ENCODE assay signal across 9 mouse cellular contexts in the genomic region with DNA sequence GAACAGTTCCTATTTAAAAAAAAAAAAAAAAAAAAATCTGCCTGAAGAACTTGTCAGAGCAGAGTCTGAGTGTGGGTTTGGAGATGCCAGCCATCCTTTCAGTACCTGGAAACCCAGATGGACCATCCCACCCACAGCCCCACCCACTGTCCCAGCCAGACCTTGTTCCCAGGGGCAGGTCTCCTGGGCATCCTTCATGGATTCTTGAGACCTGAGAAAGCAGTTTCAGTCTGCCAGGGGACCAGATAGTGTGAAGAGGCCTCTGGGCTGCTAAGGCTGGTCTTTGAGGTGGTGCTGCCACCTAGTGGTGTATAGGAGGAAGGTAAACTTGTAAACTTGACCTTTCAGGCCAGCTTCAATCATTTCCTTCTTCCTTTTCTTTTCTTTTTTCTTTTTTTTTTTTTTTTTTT. TPM values are rescaled to one million over a fixed set of nuclear protein-coding genes. Genes with fewer than 3 reads are reported as not detected.
A peak's percentile ranks its signal among the peaks of the same experiment; 100 is the strongest.
DNase-seq lines count a peak whose midpoint lies in the region; ATAC-seq and TF ChIP-seq lines count a peak whose summit lies in the region.
"Had no signal": no experiment of that assay in that cellular context is flagged by ENCODE, and none has a peak within 500 bp of the region (broad histone marks: within the 10 kb centered on the region; RNA-seq: fewer than 3 reads in every experiment).

No protein-coding gene starts in this region.

- no peak overlapping the region for H3K4me2 ChIP-seq in intestine, embryonic 14.5 days (ENCODE audit: low read length)
- H3K4me2 ChIP-seq in intestine, embryonic 16.5 days (ENCODE audit: low read depth, low read length), result no peak overlapping the region
- H3K4me2 ChIP-seq in forebrain, embryonic 15.5 days (replicated peaks), result no peak overlapping the region
- no peak overlapping the region for H3K4me2 ChIP-seq in kidney, embryonic 15.5 days
- H3K4me2 ChIP-seq: embryonic facial prominence, embryonic 15.5 days had no signal

- H3K36me3 ChIP-seq in intestine, embryonic 14.5 days (ENCODE audit: control insufficient read depth, insufficient read depth, low read length), result peaks cover 6% of the 10 kb centered on the region
- H3K36me3 ChIP-seq in intestine, embryonic 16.5 days (ENCODE audit: control insufficient read depth, insufficient read depth, low read length), result no peaks in the 10 kb centered on the region
- H3K36me3 ChIP-seq in E14TG2a.4 (ENCODE audit: insufficient read depth, low read length), result no peaks in the 10 kb centered on the region
- H3K36me3 ChIP-seq in forebrain, embryonic 15.5 days, result peaks cover 7% of the 10 kb centered on the region
- H3K36me3 ChIP-seq in kidney, embryonic 15.5 days, result peaks cover 13% of the 10 kb centered on the region; the same call in 1 of the 2 replicates

- H3K27ac ChIP-seq in intestine, embryonic 14.5 days (ENCODE audit: low read depth), result no peak overlapping the region
- H3K27ac ChIP-seq in intestine, embryonic 16.5 days (ENCODE audit: low read length), result no peak overlapping the region
- H3K27ac ChIP-seq in forebrain, embryonic 15.5 days (replicated peaks), result no peak overlapping the region
- H3K27ac ChIP-seq in kidney, embryonic 15.5 days, result no peak overlapping the region
- H3K27ac ChIP-seq: embryonic facial prominence, embryonic 15.5 days had no signal

- H3K9ac ChIP-seq in intestine, embryonic 14.5 days (ENCODE audit: low read length), result no peak overlapping the region
- no peak overlapping the region for H3K9ac ChIP-seq in intestine, embryonic 16.5 days (ENCODE audit: low read depth, low read length)
- H3K9ac ChIP-seq in forebrain, embryonic 15.5 days (replicated peaks), result no peak overlapping the region
- H3K9ac ChIP-seq in kidney, embryonic 15.5 days, result no peak overlapping the region
- H3K9ac ChIP-seq: embryonic facial prominence, embryonic 15.5 days had no signal

- peak; percentile 53 for TF ChIP-seq CTCF in E14TG2a.4 (conservative IDR thresholded peaks at IDR 0.05; ENCODE audit: low read length)

- no peaks in the 10 kb centered on the region for H3K9me3 ChIP-seq in intestine, embryonic 14.5 days (ENCODE audit: control insufficient read depth, low read length)
- H3K9me3 ChIP-seq in intestine, embryonic 16.5 days (ENCODE audit: control insufficient read depth, low read length), result no peaks in the 10 kb centered on the region
- H3K9me3 ChIP-seq in E14TG2a.4 (ENCODE audit: low read length), result no peaks in the 10 kb centered on the region
- no peaks in the 10 kb centered on the region for H3K9me3 ChIP-seq in forebrain, embryonic 15.5 days
- no peaks in the 10 kb centered on the region for H3K9me3 ChIP-seq in kidney, embryonic 15.5 days (replicated peaks)
- H3K9me3 ChIP-seq: embryonic facial prominence, embryonic 15.5 days had no signal

- peak; percentile 70 for DNase-seq in intestine, embryonic 14.5 days (ENCODE audit: low spot score)
- peak; percentile 72 to 77 for DNase-seq in cerebellum, adult 18-20 months
- DNase-seq in mesoderm, embryonic 11.5 days (ENCODE audit: low read depth, low spot score), result peak; percentile 87
- no peak for DNase-seq in frontal cortex, postnatal 25 days (ENCODE audit: low spot score in 2 of 2)

- ATAC-seq in intestine, embryonic 14.5 days (replicated peaks; ENCODE audit: low FRiP score, low TSS enrichment, low read depth), result no peak
- ATAC-seq in intestine, embryonic 16.5 days, result no peak
- peak; percentile 18; the same call in 1 of the 2 replicates for ATAC-seq in forebrain, embryonic 15.5 days (replicated peaks)
- ATAC-seq in kidney, embryonic 15.5 days (replicated peaks; ENCODE audit: low FRiP score), result 0 out of 2 replicates have a peak, but pooled peaks have one; percentile 24

- no peaks in the 10 kb centered on the region for H3K27me3 ChIP-seq in intestine, embryonic 14.5 days (replicated peaks; ENCODE audit: control insufficient read depth, insufficient read depth, low read length)
- H3K27me3 ChIP-seq in intestine, embryonic 16.5 days (replicated peaks; ENCODE audit: control insufficient read depth, insufficient read depth, low read length), result no peaks in the 10 kb centered on the region
- peaks cover 8% of the 10 kb centered on the region; the same call in 1 of the 2 replicates for H3K27me3 ChIP-seq in E14TG2a.4 (ENCODE audit: insufficient read depth, low read length)
- H3K27me3 ChIP-seq in forebrain, embryonic 15.5 days, result no peaks in the 10 kb centered on the region
- H3K27me3 ChIP-seq in kidney, embryonic 15.5 days, result no peaks in the 10 kb centered on the region
- H3K27me3 ChIP-seq: embryonic facial prominence, embryonic 15.5 days had no signal

- H3K4me3 ChIP-seq in intestine, embryonic 14.5 days (ENCODE audit: low read depth, low read length), result no peak overlapping the region
- no peak overlapping the region for H3K4me3 ChIP-seq in intestine, embryonic 16.5 days (ENCODE audit: low read length)
- H3K4me3 ChIP-seq in E14TG2a.4 (replicated peaks; ENCODE audit: low read length), result no peak overlapping the region
- H3K4me3 ChIP-seq in forebrain, embryonic 15.5 days, result no peak overlapping the region
- no peak overlapping the region for H3K4me3 ChIP-seq in kidney, embryonic 15.5 days (replicated peaks)
- H3K4me3 ChIP-seq: embryonic facial prominence, embryonic 15.5 days had no signal

- peaks cover 11% of the 10 kb centered on the region for H3K4me1 ChIP-seq in intestine, embryonic 14.5 days (replicated peaks; ENCODE audit: control insufficient read depth, insufficient read depth, low read length)
- peaks cover 7% of the 10 kb centered on the region for H3K4me1 ChIP-seq in intestine, embryonic 16.5 days (ENCODE audit: control insufficient read depth, insufficient read depth, low read length)
- peaks cover 13% of the 10 kb centered on the region for H3K4me1 ChIP-seq in E14TG2a.4 (replicated peaks; ENCODE audit: low read depth, low read length)
- peaks cover 15% of the 10 kb centered on the region for H3K4me1 ChIP-seq in forebrain, embryonic 15.5 days
- H3K4me1 ChIP-seq in kidney, embryonic 15.5 days, result peaks cover 15% of the 10 kb centered on the region

RNA-seq across cellular contexts. Expression of a gene that starts 3.8 kb away (rescaled TPM):
- polyA plus RNA-seq in intestine, embryonic 14.5 days (2014; fragmentation: Nextera tagmentation; extraction: Ambion mirVana), result 19.2 and 21.9 TPM in 2 replicates
- 15.3 and 15.4 TPM in 2 replicates for polyA plus RNA-seq in intestine, embryonic 16.5 days (2015; fragmentation: Nextera tagmentation; extraction: Ambion mirVana)
- 20.5 and 24.9 TPM in 2 replicates for polyA plus RNA-seq in forebrain, embryonic 15.5 days (2015; fragmentation: Nextera tagmentation; extraction: Ambion mirVana)
- polyA plus RNA-seq in kidney, embryonic 15.5 days (2015; fragmentation: Nextera tagmentation; extraction: Ambion mirVana), result 15.7 and 17.9 TPM in 2 replicates

RNA-seq across cellular contexts. Expression of a gene that starts 26.8 kb away (rescaled TPM):
- 6.4 and 7.8 TPM in 2 replicates for polyA plus RNA-seq in intestine, embryonic 14.5 days (2014; fragmentation: Nextera tagmentation; extraction: Ambion mirVana)
- 4.1 and 4.6 TPM in 2 replicates for polyA plus RNA-seq in intestine, embryonic 16.5 days (2015; fragmentation: Nextera tagmentation; extraction: Ambion mirVana)
- polyA plus RNA-seq in forebrain, embryonic 15.5 days (2015; fragmentation: Nextera tagmentation; extraction: Ambion mirVana), result 25.1 and 26.2 TPM in 2 replicates
- polyA plus RNA-seq in kidney, embryonic 15.5 days (2015; fragmentation: Nextera tagmentation; extraction: Ambion mirVana), result 8.3 and 8.5 TPM in 2 replicates

RNA-seq across cellular contexts. Expression of a gene that starts 40.8 kb away (rescaled TPM):
- polyA plus RNA-seq in intestine, embryonic 14.5 days (2014; fragmentation: Nextera tagmentation; extraction: Ambion mirVana), result 21.7 and 25.4 TPM in 2 replicates
- 31.8 and 33.6 TPM in 2 replicates for polyA plus RNA-seq in intestine, embryonic 16.5 days (2015; fragmentation: Nextera tagmentation; extraction: Ambion mirVana)
- polyA plus RNA-seq in forebrain, embryonic 15.5 days (2015; fragmentation: Nextera tagmentation; extraction: Ambion mirVana), result 5.2 and 6.7 TPM in 2 replicates
- 15.1 and 15.9 TPM in 2 replicates for polyA plus RNA-seq in kidney, embryonic 15.5 days (2015; fragmentation: Nextera tagmentation; extraction: Ambion mirVana)

Comparison
In these comparisons a context has a peak if more than half of its experiments do, and no peak if none do; other contexts are left out.
1. ATAC-seq: peak in forebrain, embryonic 15.5 days (single experiment) and kidney, embryonic 15.5 days (single experiment); none in intestine, embryonic 14.5 days (single experiment) and intestine, embryonic 16.5 days (single experiment).
2. DNase-seq: peak in intestine, embryonic 14.5 days (single experiment), cerebellum, adult 18-20 months (2 of 2) and mesoderm, embryonic 11.5 days (single experiment); none in frontal cortex, postnatal 25 days (0 of 2).